Mouse (Mus musculus) gastrocnemius, postnatal 4 days (tissue): ENCODE measurements at regions not wholly inside any gene's neighbourhood (a gene's known extent, or its start where the extent isn't known, plus 50 kb on each side); places are given as distances from the start of the nearest gene placed in this dataset.

ENCODE experiments used
- DNase-seq, 2 experiments: peaks; one replicate each; pipeline ENCODE4 v3.0.0; 2021 to 2022; ENCODE audit warnings: low spot score in 2 of 2, mixed read lengths in 2 of 2

GRCm38 (mm10) chr7:71873817-71874216 is 432.6 kb downstream of the Mctp2 start:
- no peak for DNase-seq

DNA sequence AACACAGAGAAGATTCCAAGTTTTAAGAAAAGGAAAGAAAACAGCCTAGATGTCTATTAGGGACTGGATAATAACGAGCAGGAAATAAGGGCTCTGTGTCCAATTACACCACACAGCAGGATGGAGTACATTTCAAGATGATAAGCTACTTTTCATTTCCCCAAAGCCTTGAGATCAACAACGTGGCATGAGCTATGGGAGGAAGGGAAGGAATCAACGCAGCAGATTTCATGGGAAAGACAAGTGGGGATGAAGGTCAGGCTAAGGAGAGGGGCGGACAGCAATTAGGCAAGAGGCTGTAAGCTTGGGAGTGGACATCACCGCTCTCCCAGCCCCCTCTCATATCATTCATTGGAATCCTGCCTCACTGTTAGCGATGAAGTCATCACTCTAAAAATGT is 433.5 kb downstream of the Mctp2 start:
- no peak for DNase-seq

- DNase-seq = no peak
These were observed 439.3 kb downstream of the Mctp2 start for GRCm38 (mm10) chr7:71867090-71867489.

DNA sequence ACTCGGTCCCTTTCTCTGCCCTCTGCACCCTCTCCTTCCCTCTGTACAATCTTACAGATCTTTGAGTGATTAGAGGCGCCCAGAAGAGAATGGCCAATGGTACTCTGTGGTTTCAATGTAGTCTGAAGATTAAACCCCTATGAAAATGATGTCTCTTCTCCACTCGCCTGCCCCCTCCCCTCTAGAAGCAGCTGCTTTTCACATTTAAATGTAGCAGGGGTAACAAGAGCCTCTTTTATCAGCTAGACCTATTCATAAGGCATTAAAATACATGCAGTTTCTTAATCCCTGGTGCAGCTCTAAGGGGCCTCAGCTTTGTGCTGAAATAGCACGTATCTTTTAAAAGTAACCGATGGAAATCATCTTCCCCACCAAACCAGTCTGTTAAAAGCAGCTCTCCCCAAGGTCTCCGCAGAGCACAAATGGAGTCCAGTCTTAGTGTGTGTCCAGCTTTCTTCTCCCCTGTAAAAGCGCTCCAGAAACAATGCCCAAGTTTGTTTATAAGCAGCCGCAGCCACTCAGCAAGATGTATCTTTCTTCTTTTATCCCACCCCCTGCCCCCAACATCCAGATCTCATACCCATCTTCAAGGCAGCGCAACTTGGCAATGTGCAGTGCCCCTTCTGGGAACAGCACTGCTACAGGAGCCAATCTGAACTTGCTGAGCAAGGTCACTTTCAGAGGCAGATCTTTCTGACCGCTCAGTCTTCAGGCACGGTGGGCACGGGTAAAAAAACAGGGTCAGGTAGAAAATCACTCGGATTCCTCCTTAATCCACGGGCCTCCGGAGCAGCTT is 440.8 kb downstream of the Mctp2 start:
- no peak for DNase-seq

DNA sequence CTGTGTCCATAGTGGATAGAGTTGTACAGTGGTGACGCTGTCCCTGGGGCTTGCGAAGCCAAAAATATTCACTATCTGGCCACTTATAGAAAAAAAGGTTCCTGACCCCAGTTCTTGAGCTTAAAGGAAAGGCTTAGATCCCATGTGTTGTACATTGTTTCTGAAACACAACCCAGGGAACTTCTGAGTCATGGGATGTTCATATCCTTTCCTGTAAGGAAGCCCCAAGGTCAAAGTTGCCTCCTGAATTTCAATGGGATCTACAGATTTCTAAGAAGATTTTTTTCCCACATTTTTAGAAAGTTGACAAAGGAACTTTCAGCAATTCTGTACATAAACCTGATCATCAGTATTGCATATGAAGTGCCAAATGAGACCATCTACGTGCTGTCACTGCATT is 453.5 kb downstream of the Mctp2 start:
- no peak for DNase-seq

- DNase-seq = no peak
These were observed 457.2 kb downstream of the Mctp2 start for GRCm38 (mm10) chr7:71849174-71849573.

GRCm38 (mm10) chr7:71837845-71838244 is 468.6 kb downstream of the Mctp2 start:
- DNase-seq = no peak

GRCm38 (mm10) chr7:71831790-71832525 is 474.4 kb downstream of the Mctp2 start:
- no peak for DNase-seq

GRCm38 (mm10) chr7:71829567-71829966 is 476.8 kb downstream of the Mctp2 start:
- DNase-seq = no peak

DNA sequence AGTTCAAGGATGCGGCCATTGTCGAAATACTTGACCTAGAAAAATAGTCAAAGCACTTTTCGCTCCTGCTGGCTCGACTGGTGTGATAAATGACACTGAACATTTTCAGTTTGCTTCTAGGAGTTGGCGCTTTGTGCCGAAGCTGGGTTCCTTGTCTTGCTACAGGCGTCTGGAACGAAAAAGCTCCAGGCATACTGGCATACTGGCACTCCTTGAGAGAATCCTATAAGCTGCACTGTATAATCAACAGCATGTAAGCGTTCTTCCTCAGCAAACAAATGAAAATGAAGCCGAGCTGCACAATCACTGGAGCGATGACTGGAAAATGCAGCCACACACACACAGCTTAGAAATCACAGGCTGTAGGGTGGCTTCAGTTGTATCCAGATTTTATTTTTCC is 464.9 kb upstream of the Gm10295 start:
- no peak for DNase-seq

- no peak for DNase-seq
These were observed 442.9 kb upstream of the Gm10295 start for GRCm38 (mm10) chr7:71794201-71794600.

DNA sequence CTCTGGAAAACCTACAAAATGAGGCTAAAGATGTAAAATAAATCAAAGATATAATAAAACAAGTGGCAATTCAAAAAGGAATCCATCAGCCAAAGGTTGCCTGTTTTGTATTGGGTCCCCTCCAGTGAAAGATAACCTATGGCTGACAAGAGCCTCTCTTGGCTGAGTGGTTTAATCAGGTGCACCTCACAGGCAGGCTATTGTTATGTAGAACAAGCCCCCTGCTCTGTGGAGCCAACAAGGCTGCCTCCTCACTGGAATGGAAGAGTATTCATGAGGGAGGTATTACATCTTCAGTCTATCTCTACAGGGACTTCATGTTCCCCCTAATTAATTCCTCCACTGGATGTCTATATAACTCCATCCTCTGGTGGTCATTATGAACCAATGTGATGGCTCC is 437.1 kb upstream of the Gm10295 start:
- DNase-seq = no peak

DNA sequence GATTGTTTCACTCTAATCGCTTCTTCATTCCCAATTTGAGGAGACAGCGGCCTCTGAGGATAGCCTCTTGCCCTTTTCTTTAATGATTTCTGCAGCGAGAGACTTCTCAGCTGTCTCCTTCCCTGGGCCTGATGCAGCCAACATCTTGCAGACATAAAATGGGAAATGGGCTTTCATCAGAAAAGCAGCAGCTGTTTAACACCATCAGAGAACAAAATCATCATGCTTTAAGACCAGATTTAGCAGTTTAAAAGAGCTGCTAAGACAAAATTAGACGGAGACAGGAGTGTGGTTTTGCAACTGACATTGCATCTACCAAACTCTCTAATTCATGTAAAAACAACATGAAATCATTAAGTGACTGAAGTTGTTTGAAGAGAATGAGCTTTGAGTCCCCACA is 431.2 kb upstream of the Gm10295 start:
- DNase-seq = no peak

GRCm38 (mm10) chr7:71749886-71750285 is 398.6 kb upstream of the Gm10295 start:
- no peak for DNase-seq

- no peak for DNase-seq
These were observed 395.0 kb upstream of the Gm10295 start for GRCm38 (mm10) chr7:71746118-71746897.

DNA sequence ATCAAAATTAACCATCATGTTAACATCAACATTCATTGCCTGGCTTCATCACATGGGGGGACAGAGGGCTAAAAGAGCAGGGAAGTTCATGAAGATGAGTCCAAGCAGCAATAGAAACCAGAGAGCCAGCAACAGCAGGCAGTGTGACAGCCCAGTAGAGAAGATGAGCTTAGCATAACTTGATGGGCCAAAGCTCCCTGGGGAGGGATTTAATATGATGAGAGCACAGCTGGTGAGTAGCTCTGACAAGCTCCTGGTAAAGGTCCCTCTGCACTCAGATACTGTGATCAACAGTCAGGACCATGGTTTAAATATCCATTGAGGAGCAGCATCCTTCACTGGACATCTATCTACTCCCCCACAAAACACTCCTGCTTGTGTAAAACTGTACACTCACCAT is 377.2 kb upstream of the Gm10295 start:
- no peak for DNase-seq

DNA sequence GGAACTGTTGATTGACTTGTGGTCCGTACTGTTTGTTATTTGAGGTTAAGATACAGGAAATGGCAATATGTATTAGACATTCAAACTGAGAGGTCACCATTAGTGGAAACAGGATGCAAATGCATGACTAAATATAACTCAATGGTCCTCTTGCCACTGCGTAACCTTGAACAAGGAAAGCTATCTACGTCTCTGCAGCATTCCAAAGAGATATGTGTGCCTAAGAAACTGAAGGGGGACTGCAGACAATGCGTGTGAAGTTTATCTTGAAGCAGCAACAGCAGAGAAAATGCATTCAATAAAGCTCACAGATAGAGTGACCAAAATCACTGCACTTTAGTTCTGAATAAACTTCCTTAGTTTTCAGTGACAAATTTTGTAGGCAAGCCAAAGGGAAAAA is 356.9 kb upstream of the Gm10295 start:
- no peak for DNase-seq

DNA sequence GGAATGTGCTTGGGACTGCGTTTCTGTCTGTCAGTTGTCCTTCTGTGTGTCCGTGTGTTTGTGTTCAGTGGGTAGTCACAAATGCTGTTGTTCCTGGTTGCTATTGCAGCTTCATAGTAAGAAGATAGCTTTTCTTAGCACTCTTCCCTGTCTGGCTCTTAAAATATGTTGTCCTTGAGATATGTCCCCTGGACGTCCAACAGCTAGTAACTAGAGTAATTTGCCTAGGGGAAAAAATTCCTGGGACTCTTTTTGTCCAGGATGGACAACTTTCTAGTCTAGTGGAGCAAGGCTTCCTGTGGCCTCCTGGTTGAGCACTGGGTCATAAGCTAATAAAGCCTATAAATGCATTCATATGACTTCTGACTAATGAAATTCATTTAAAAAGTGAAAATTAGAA is 354.9 kb upstream of the Gm10295 start:
- DNase-seq = no peak

DNA sequence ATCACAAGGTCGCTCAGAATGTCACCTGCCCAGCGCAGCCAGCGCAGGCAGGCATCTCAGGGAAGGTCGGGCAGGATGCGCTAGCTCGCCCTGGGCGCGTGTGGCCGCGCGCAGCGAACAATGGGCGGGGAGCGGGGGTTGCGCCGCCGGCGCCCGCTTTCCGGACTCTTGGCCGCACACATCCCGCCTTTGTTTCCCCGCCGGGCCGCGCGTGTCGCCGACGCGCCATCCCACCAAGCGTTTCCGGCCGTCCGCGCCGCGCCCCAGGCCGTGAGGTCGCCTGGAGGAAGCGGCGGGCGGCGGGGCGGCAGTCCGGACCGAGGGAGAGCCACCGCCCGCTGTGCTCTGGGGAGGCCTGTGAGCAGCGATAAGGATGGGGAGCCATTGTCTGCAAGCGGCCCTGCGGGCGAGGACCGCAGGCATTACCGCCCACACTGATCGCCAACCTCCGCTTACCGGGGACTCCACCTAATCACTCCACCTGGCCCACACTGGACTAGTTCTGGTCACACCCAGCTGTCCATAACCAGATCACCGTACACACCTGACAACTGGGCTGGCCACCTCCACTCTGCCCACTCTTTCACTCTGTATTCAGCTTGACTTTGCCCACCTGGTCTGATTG is 354.3 kb upstream of the Gm10295 start:
- DNase-seq = peak; percentile 21 to 40

- no peak for DNase-seq
These were observed 353.5 kb upstream of the Gm10295 start for GRCm38 (mm10) chr7:71704661-71705240.
